Mouse (Mus musculus) naive thymus-derived CD4-positive, alpha-beta T cell, adult 2 months (primary cell): ENCODE data around the gene Echdc3.

Source experiments
- DNase-seq: peaks from one replicate; pipeline ENCODE4 v3.0.0-alpha.2; 2011; ENCODE audit warnings: low read depth

Gene Echdc3

DNA sequence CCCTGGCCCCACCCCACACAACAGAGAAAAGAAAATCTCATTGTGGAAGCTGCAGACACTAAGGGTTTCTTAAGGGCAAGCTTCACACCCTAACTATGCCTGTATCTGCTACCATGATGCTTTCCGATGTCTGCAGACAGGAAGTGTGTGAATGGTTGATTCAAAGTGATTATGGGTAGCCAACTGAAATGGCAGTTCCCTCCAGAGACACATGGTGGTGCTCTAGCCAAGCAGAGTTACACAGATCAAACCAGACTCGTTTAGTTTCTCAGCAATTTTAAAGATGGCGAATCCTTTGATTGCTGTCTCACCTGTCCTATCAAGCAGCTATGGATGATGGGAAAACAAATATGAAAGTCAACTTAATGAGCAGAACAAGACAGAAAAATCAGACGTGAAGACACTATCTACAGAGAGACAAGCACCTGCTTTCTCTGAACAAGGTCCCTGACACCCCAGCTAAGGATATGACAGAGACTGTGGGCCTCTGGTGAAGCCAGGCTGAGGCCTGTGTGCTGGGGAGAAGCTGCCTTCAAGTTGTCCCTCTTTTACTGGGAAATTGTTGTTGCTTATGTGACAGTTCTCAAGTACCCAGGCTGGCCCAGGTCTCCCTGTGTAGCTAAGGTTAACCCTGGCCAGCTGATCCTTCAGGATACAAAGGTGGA, 7.4 kb upstream of the Echdc3 start:
- peak; percentile 86 for DNase-seq

DNA sequence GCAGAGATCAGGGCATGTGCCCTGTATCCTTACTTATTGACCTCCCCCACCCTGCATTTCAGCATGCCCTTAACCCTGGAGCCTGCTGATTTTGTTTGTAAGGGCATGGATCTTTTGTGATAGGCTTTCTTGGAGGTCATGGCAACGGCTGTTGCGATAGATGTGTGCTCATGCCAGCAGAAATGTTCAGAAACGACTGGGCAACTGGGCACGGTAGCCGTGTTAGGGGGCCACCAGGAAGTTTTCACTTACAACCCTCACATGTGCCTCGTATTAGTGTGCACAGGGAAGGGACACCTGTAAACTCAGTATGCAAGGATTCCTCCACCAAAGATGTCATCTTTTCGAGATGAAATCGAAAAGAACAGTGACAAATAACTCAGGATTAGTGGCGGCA, 508 bp downstream of the Echdc3 start:
- no peak for DNase-seq

DNA sequence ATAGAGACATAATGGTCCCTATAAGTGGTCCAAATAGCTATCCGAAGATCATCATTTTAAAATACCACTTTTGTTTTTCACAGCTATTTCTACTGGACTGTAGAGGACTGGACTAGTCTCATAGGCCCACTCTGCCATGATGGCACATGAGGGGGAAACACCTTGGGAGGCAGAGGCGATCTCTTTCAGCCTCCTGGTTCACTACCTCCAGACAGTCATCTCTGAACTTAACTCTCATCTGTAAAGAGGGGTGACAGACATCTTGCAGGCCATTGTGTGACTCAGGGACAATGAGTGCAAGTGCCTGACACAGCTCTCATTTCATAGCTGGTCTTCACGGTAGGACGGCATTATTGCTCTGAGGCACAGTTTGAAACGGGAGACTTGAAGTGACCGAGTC, 2.0 kb downstream of the Echdc3 start:
- no peak for DNase-seq

DNA sequence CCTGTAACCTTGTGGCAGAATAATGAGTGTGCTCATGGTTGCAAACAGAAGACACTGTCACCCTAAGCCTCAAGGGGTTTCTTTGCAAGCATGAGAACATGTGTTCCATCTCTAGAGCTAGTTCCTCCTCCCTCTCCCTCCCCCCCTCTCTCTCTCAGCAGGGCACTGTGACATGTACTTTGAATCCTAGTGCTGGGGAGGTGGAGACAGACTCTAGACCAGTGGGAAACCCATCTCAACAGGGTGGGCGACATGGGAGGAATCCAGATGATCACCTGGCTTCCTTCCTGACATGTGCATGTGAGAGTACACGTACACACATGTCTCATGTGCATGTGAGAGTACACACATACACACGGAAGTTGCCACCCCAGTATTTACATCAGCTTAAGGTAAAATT, 3.1 kb downstream of the Echdc3 start:
- DNase-seq, result no peak

DNA sequence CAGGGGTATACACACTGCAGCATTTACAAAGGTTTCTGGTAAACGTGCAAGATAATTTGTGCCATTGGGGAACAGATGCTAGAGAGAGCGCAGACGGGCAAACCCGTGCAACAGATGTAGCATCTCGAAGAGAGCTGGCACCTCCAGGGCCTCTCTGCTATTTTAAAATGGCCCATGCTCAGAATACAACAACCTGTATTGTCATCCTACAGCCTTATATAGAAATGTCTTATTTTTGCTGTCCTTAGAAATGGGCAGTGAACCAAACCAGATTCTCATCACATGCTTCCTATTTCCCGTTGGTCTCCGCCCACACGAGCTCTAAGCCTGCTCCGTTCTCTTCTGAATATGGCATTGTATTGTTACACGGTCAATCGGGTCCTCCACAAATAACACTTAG, 3.7 kb downstream of the Echdc3 start:
- DNase-seq, result no peak

DNA sequence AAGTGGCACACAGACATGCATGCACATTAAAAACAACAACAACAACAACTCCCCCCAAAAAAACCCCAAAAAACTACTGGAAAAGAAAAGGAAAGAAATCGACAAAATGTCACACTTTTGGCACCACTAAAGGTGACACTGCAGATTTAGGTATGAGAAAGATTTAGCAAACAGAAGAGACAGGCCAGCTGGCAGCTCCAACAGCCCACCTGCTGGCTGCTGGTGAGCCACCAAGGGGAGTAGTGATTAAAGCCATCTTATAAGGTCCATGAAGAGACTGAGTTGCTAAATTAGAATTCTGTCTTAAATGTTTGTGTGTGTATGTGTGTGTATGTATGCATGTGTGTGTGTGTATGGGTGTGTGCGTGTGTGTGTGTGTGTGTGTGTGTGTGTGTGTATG, 5.1 kb downstream of the Echdc3 start:
- no peak for DNase-seq

DNA sequence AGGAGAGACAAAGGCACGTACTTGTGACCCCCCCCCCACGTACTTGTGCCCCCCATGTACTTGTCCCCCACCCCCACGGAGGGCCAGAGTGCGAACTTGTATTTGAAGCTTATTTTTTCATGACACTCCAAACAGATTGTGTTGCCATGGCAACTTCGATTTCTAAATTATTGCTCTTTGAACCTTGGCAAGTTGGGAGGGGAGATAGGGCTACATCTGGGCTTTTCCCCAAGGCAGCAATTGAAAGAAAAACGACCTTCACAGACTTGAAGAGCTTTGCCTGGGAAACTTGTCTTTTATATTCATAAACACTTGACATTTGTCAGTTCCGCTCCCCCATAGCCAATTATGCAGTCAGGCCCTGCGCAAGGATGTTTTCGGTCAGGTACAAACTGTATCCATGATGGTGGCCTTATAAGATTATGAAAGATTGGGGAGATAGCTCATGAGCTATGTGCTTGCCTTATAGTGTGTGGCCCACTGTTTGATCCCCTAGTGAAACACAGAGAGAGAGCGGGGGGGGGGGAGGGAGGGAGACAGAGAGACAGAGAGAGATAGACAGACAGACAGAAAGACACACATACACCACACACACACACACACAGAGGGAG, 16.4 kb downstream of the Echdc3 start:
- DNase-seq, result no peak

DNA sequence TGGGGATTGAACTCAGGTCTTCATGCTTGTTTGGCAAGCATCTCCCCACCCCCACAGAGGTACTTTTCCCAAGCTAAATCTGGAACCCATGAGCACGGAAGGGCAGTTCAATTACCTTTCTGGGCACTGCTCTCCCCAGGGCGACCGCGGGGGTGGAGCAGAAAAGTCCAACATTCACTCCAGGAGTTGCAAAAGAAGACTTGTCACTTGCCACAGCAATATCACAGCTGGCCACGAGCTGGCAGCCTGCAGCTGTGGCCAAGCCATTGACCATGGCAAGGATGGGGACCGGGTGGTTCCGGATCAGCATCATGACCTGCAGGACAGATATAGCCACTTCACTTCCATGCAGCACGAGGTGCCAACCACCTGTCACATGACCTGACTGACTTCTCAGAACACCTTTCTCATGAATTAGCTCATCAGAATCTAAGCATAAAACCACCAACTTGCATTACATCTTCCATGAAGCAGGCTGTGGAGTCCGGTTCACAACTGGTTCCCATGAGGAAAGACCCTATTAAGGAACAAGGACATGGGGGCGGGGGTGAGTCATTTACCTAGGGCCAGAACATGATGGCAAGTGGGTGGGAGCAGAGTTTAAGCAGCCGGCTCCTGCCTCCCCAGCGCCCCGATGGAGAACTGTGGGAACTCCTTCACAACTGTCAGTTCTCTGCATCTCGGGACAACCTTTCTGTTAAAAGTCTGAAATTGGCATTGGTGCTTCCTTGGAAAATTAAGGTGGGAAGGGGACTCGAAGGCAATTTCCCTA, 17.2 kb downstream of the Echdc3 start:
- DNase-seq, result no peak

DNA sequence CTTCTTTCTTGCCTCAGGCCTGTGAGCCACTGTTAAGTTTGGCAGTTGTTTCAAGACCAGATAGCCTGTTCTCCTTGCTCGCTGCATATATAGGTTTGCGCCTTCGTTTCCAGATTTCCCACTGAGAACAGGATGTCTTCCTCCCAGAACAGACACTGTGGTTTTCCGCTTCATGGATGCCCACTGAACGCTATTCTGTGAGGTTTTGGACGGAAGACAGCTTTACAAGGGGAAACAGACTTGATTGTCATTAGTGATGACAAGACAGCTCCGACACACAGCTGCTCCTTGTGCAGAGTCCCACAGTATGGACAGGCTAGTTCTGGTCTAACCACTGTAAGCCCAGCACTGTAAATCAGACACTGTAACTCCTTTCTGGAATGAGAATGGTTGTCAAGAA, 18.3 kb downstream of the Echdc3 start:
- no peak for DNase-seq

DNA sequence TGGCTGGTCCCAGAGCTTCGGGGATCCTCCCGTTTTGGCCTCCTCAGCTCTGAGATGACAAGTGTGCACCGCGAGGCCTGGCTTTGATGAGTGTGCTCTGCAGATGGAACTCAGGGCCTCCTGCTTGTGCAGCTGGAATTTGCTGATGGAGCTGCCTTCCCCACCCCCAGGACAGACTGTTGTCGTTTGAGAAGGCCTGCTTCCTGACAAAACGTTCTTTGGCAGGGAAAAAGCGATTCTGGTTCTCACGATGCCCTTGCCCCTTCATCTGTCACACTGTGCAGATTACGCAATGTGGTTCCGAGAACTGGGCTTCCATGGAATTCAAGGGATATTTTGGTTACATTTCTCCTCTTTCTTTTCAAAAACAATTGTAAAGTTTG, 19.3 kb downstream of the Echdc3 start:
- DNase-seq, result no peak

DNA sequence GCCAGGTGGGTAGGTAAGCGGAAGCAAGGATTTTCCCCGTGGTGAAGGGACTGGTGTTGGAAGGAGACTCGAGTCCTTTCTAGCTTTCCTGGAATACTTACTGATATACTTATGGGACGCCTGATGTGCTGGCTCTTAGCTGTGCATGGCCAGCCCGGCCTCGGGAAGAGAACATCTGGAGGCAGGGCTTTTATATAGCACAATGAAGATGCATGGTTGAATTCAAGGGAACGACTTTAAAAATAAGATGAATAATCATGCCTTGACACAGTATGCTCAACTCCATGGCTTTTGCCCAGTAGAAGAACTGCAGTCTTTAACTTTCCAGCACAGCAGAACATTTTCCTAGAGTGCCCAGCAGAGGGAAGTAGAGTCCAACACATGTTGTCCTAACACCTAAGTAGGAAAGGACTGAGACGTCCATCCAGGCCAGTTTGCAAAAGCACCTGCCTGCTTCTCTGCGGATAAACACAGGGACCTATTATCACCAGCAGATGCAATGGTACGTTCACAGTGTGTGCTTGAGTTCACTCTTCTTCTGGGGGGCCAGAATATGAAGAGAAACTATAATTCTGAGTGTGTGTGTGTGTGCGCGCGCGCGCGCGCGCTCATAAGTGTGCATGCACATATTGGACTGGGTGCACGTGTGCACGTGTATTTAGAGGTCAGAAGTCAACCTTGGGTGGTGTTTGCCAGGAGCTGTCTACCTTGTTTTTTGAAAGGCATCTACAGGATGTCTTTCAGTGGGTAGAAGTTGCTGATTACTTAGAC, 19.8 kb downstream of the Echdc3 start:
- peak; percentile 57 for DNase-seq

DNA sequence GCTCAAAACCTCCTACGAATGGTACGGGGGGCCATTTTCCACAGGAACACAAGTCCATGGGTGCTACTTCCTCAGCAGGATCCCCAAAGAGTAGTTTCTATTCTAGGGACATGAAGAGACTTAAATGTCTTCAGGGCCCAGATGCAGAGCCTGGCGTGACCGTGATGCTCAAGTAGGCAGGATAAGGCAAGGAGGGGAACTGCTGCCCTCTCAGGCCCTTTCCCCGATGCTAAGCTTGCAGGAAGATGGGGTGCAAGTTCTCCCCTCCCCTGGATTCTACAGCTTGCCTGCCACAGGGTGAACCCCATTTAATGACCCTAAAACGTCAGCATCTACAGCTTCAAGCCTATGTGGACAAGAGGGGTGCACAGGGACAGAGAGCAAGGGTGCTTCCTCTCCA, 22.8 kb downstream of the Echdc3 start:
- DNase-seq, result no peak

DNA sequence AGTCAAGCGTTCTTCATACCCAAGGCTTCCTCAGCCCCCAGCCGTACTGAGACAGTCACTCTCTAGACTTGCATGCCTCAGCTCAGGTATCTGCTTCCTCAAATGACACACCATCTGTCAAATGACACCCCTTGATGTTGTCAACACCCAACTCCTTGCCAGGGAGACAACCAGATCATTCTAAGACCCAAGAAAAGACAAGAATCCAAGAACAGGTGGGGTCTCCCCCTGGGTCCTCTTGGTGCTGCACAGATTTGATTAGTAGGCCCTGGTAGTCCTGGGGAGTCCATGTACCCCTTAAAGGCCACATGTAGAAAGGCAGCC, 23.2 kb downstream of the Echdc3 start:
- no peak for DNase-seq

DNA sequence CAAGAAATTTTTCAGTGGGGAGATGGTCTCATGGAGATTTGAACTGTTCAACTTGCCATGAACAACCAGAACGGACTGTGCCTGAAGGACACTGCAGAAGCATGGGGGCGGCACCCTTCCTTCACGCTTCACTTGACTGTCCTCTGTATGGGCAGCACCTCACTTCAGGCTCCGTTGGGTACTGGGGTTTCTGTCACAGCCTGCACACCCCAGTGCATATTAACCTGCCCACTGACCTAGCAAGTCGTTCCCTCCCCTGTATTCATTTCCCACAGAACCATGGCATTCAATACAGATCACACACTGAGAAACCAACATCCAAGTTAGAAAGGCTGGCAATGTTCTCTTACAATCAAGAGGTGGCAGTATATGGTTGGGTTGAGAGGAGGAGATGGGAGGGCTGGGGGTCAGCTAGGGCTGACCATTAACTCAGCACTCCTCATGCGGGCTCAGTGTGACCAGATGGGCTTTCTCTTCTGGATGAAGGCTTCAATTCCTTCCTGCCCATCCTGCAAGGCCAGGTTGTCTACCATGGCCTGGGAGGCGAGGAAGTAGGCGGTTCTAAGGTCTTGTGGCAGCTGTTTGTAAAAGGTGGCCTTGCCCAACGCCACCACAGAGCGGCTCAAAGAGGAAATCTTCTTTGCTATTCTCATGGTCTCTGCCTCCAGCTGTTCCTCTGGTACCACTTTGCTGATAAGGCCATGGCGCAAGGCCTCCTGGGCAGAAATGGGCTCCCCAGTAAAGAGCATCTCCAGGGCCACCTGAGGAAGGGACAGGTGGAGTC, 23.8 kb downstream of the Echdc3 start:
- no peak for DNase-seq

DNA sequence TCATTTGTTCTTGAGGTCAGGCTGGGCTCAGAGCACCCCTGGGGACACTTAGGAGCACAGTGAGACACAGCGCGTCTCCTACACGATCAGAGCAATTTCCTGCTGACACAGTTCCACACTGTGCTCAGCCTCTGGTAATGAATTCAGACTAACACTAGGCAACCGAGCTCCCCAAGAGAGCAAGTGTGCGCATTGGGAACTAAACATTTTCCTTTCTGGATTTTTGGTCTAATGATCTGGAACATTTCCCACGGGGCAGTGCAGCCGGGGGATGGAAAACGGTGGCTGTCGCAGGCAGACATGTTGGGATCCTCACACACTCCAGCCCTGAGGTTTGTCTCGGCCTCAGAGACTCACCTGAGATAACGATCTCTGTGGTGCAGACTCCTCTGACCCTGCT, 25.4 kb downstream of the Echdc3 start:
- DNase-seq, result no peak

DNA sequence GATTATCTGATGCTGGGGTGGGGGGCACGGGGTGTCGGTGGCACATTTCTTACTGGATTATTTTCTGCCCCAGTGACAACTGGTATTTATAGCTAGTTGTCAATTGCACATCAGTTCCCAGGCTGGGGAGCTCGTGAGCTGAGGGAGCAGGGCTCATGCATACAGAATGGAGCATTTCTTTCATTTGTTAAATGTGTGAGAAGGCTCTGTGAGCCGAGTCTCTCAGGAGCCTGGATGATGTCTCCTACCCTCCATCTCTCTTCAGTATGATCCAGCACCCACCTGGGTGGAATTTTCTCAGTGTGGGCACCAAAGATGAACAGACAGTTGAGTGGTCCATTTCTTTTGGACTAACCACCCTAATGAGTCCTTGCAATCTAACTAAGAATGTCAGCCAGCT, 25.9 kb downstream of the Echdc3 start:
- DNase-seq, result no peak

DNA sequence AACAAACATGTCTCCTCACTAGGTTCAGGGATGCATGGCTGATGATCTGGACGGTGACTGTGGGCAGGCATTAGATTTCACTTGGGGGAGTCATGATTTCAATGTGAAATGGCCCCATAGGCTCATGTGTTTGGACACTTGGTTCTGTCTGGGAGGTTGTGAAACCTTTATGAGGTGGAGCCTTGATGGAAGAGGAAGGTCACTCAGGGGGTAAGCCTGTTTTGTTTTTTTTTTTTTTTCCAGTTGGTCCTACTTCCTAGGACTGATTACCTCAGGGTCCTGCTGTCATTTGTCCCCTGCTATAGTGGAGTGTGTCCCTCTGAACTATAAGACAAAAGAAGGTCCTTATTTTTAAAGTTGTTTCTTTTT, 33.1 kb downstream of the Echdc3 start:
- no peak for DNase-seq

DNA sequence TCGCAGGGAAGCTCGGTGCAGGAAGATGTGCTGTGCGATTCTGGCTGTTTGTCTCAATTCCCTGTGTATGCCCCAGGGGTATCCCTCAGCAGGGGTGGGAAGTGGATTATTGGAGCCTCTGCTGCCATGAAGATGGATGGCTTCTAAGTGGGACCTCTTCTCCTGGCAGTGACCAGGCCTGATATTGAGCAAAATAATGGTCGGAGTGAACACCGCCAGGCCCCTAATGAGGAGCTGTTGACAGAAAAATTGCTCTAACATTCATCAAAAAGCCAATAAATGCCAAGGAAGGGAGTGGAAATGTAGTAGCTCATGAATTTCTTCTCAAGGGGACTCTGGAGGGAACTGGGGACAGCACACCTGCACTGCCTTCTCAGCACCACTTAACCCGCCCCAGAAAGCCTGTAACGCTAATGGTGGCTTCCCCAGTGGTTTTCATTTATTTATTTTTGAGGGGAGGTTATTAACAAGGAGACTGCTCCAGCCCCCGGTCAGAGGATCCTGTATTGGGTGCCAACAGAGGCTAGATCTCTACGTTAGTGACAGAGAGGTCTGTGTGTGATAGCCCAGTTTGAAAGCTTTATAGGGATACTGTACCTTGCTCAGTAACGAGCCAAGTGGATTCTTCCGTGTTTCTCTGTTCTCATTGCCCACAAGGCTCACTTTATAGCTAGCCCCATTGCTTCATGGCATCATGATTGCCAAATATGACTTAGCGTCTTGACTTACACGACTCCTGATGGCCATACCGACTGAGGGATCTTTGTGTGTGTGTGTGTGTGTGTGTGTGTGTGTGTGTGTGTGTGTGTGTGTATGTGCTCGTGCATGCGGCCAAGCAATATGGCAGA, 33.7 kb downstream of the Echdc3 start:
- DNase-seq, result no peak

DNA sequence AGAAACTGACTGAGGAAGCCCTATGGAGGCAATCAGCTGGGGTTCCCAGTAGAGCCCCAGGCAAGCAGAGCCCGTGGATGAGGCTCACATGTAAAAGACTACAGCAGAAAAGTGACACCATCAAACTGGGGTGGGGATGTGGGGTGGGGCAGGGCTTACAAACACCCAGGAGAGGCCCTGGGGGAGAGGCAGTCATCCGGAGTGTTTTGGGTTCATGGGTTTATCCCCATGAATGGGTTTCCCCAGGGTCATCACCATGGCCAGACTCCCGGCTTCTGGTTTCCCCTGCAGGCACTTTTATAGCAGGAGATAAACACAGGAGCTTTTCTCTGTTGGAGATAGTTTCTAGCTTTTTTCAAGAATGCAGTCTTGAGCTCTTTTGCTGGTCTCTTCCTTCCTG, 39.8 kb downstream of the Echdc3 start:
- no peak for DNase-seq

DNA sequence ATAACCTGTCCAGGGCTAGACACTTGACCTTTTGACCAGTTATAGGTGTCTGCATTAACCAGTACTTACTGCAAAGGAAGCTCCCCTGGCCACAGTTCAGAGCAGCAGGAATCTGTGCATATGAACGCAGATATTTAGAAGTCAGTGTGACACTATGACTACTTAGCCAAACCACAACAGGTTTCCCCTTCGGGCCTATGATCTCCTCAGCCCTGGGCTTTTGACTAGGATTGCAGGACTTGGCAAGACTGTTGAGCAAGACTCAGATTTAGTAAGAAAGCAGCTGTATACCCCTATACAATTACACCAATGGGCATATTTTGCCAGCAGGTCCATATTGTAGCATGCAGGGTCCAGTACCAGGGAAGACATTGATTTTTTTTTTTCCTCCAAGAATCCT, 44.3 kb downstream of the Echdc3 start:
- no peak for DNase-seq

DNA sequence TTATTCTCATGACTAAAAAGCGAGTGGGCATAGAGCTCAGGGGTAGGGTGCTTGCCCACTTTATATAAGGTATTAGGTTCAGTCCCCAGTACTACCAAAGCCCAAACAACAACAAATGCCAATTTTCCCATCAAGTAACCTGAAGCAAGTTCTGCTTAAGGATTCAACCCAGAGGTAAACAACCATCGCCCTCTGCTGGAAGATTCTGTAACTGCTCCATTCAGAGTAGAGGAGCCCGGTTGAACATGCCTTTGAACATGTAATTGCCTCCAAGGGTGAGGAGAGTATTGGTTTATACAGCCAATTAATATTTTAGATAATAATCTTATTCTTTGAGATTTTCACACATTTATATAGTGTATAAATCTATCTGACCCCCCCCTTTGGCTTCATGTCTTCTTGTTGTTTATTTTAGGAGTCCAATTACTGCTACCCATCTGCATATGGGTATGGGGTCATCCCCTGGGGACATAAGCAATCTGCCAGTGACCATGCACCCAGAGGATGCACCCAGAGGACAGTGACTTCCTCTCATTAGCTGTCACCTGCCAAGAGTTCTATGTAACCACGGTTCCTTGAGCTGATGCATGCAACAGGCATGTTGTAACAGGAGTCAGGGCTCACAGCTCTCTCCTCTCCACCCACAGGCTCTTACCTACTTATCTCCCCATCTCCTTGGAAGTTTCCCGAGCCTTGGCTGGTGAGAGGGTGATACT, 44.8 kb downstream of the Echdc3 start:
- peak; percentile 76 for DNase-seq
